Mouse (Mus musculus) pancreas, adult 10 weeks (tissue): Measurements from ENCODE around the gene Dedd. TPM values are rescaled to one million over a fixed set of nuclear protein-coding genes. Genes with fewer than 3 reads are reported as not detected.

Experiments used
- polyA plus RNA-seq: library from polyadenylated mRNA; stranded (reverse); fragments of 350-450 nt; fragmentation: Illumina TruSeq; extraction: RNeasy Lipid Tissue Mini Kit (QIAGEN cat#74804); gene quantifications from one replicate; pipeline ENCODE4 v1.2.3, GENCODE M21; 2015; ENCODE audit warnings: low read depth, low replicate concordance; ENCODE audit not compliant: insufficient read depth

The Dedd gene
- polyA plus RNA-seq, result 12.2 TPM

GRCm38 (mm10) chr1:171328839-171329432, at the start of gene Dedd:
TSS of gene Dedd (plus strand) at chr1:171329145.

GRCm38 (mm10) chr1:171280916-171281527, 47.9 kb upstream of the Dedd start, which contains the start of gene Ppox:
TSS of gene Ppox (minus strand) at chr1:171281186.

GRCm38 (mm10) chr1:171287136-171288081, 41.5 kb upstream of the Dedd start, which contains the start of gene Usp21:
TSS of gene Usp21 (minus strand) at chr1:171287991.

GRCm38 (mm10) chr1:171294298-171295062, 34.5 kb upstream of the Dedd start, which contains the start of gene Ufc1:
TSS of gene Ufc1 (minus strand) at chr1:171295024.

GRCm38 (mm10) chr1:171345225-171346094, 16.5 kb downstream of the Dedd start, which contains the start of the genes Nit1 and Pfdn2:
TSS of gene Nit1 (minus strand) at chr1:171345646.
TSS of gene Pfdn2 (plus strand) at chr1:171345670.

GRCm38 (mm10) chr1:171360656-171361055, 31.7 kb downstream of the Dedd start, which contains the start of gene Klhdc9:
TSS of gene Klhdc9 (minus strand) at chr1:171360798.

GRCm38 (mm10) chr1:171369845-171370556, 41.1 kb downstream of the Dedd start, which contains the start of gene Nectin4:
TSS of gene Nectin4 (plus strand) at chr1:171370099.

GRCm38 (mm10) chr1:171388376-171389102, 59.6 kb downstream of the Dedd start, which contains the start of gene Arhgap30:
TSS of gene Arhgap30 (plus strand) at chr1:171388954.

Other genes with a start within 250 kb of the Dedd start
- gene Cfap126, start 215.2 kb upstream of the Dedd start, polyA plus RNA-seq, result 1.6 TPM
- 17.8 TPM for gene Sdhc, start 178.5 kb upstream of the Dedd start, polyA plus RNA-seq
- gene Mpz, start 178.4 kb upstream of the Dedd start, polyA plus RNA-seq, result 1.4 TPM
- gene Pcp4l1, start 132.9 kb upstream of the Dedd start, polyA plus RNA-seq, result 10.0 TPM
- gene Nr1i3, start 115.2 kb upstream of the Dedd start, polyA plus RNA-seq, result not detected
- gene Tomm40l, start 106.6 kb upstream of the Dedd start, polyA plus RNA-seq, result 19.5 TPM
- not detected for gene Apoa2, start 104.1 kb upstream of the Dedd start, polyA plus RNA-seq
- 14.0 TPM for gene Fcer1g, start 94.8 kb upstream of the Dedd start, polyA plus RNA-seq
- 0.94 TPM for gene Adamts4, start 78.7 kb upstream of the Dedd start, polyA plus RNA-seq
- gene Ndufs2, start 77.8 kb upstream of the Dedd start, polyA plus RNA-seq, result 77.8 TPM
- gene B4galt3, start 58.8 kb upstream of the Dedd start, polyA plus RNA-seq, result 14.4 TPM
- gene Ppox, start 48.0 kb upstream of the Dedd start, polyA plus RNA-seq, result 18.2 TPM
- gene Usp21, start 41.2 kb upstream of the Dedd start, polyA plus RNA-seq, result 16.4 TPM
- gene Ufc1, start 34.1 kb upstream of the Dedd start, polyA plus RNA-seq, result 42.1 TPM
- gene Nit1, start 16.5 kb downstream of the Dedd start, polyA plus RNA-seq, result 13.2 TPM
- gene Pfdn2, start 16.5 kb downstream of the Dedd start, polyA plus RNA-seq, result 9.1 TPM
- not detected for gene Klhdc9, start 31.7 kb downstream of the Dedd start, polyA plus RNA-seq
- 0.87 TPM for gene Nectin4, start 41.0 kb downstream of the Dedd start, polyA plus RNA-seq
- 1.7 TPM for gene Arhgap30, start 59.8 kb downstream of the Dedd start, polyA plus RNA-seq
- 36.3 TPM for gene Usf1, start 82.2 kb downstream of the Dedd start, polyA plus RNA-seq
- 12.7 TPM for gene Tstd1, start 89.7 kb downstream of the Dedd start, polyA plus RNA-seq
- gene F11r, start 108.4 kb downstream of the Dedd start, polyA plus RNA-seq, result 23.8 TPM
- 1.1 TPM for gene Alyref2, start 174.3 kb downstream of the Dedd start, polyA plus RNA-seq
- gene Itln1, start 206.1 kb downstream of the Dedd start, polyA plus RNA-seq, result not detected
- not detected for gene Cd244a, start 230.0 kb downstream of the Dedd start, polyA plus RNA-seq